Mouse (Mus musculus): ENCODE results near the gene Zcchc14.

Zcchc14 gene

DNA sequence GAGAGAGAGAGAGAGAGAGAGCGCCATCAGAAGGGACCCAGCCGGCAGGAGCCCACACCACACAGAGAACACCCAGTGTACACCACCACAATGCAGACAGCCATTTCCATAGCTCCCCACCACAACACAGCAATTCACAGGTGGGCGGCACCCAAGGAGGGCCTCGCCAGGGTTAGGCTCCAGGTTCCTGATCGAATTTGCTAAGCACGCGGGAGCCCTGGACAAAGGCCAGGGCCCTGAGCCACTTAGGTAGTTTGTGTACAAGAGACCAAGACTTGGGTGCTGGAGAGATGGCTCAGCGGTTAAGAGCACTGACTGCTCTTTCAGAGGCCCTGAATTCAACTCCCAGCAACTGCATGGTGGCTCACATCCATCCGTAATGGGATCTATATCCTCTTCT is 100.2 kb downstream of the Zcchc14 start:
- in situ Hi-C loops (cut with MboI) = no loop called here

DNA sequence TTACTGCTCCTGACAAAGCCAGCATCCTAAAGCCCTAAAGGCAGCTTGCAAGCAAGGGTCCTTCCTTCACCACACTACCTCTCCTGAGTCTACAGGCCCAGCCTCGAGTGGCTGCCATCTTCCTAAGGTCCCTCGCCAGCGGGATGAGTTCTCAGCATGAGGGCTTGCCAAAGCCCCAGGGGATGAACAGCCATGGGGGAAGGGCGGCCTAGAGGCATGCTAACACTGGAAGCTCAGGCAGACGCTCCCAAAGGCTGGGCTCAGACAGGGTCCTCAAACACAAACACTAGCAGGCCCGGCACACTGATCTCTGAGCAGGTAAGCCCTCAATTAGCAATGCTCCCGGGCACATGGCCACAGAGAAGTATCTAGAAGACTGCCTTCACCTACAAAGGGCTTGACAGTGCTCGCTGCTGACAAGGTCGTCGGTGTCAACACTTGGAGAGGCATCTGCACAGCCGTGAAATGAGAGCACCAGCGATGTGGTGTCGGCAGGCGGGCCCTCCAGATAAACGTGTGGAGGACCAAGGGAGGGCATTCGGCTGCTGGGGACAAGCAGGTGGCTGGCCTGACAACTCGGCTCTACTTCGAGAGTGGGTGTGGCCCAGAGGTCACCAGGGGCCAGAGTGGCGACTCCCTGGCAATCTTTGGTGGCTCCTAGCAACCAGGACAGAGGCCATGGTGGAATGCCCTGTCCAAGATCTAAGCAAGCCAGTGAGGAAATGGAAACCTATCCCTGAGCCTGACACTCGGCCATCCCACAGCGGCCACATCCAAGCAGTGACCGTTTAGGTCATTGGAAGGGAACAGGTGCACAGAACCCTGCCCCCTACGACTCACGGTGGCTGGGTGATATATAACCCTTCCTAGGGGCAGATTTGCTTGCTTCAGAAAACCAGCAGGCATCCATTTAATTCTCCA is 101.4 kb downstream of the Zcchc14 start:
- in situ Hi-C loops (cut with MboI) = no loop called here

DNA sequence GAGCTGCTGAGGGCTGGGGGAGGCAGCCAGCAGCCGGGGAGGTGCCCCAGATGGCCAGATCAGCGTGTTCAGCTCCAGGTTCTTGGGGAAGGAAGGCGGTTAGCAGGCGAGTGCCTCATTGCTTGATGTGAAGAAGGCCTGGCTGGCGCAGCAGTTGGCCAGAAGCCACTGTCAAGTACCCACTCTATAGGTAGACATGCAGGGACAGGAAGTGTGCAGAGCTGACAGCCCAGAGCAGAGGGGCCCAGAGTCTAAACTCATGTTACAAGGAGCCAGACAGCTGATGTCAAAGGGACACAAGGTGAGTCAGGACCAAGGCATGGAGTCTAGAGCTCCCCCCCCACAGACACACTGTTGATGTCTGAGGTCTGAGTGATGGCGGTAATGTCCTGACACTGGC is 102.6 kb downstream of the Zcchc14 start:
- in situ Hi-C loops (cut with MboI) = no loop called here

All from mature B cell (primary cell).